Mouse (Mus musculus) T-helper 2 cell (primary cell): ENCODE results near the gene Tex19.2.
"Not testable (repeated sequence)": the region's sequence is repeated elsewhere in the genome, so short reads cannot be mapped to it uniquely, and the experiment has no call there.

Experiments
- in situ Hi-C: fragments of 300-600 bp; cut with MboI, MseI; formaldehyde crosslinking; loops from one replicate; pipeline ENCODE4 v1.15.1; 2025; ENCODE audit warnings: high pct_unique_total_duplicates

The Tex19.2 gene

DNA sequence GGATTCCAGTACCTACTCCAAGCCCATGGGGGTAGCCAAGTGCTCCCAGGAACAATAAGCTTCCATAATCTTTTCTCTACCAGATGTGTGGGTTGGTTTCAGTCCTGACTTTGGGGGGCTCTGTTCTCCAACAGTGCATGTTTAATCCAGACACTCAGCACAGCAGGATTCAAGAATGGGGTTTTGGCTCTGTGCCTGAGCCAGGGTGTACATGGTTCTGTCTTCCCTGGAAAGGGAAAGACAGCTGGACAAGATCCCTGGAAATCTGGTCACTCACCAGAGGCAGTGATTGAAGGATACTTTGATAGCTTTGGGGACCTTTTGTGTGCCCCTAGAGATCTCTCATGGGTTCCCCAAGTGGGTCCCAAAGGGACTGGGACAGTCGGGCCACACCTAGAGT lies 6.9 kb downstream of the Tex19.2 start:
- in situ Hi-C loops: loop anchor here (10.0 kb wide), 1 partner anchor 957 kb away; the partner anchor contains the start of gene Slc38a10

DNA sequence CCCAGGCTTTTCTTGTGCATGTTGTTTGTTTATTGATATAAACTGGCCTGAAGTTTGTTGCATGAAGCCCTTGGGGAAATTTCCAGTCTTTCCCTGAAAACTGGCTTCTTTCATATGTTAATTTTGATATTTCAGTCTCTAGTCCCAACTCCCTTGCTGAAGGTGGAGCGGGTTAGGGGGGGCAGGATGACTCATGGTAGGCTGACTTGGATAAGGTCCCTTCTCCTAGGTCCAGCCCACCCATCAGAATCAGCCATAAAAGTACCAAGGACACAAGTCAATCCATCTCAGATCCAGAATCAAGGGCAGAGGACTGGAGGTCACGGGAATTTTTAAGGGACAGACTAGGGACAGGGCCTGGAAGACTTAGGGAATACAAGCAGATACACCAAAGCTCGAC lies 7.4 kb downstream of the Tex19.2 start:
- in situ Hi-C loops: loop anchor here (10.0 kb wide), 1 partner anchor 956 kb away; the partner anchor contains the start of gene Slc38a10

GRCm38 (mm10) chr11:121109986-121110385 lies 8.5 kb downstream of the Tex19.2 start:
- in situ Hi-C loops: loop anchor here (10.0 kb wide), 1 partner anchor 955 kb away; the partner anchor contains the start of gene Slc38a10

DNA sequence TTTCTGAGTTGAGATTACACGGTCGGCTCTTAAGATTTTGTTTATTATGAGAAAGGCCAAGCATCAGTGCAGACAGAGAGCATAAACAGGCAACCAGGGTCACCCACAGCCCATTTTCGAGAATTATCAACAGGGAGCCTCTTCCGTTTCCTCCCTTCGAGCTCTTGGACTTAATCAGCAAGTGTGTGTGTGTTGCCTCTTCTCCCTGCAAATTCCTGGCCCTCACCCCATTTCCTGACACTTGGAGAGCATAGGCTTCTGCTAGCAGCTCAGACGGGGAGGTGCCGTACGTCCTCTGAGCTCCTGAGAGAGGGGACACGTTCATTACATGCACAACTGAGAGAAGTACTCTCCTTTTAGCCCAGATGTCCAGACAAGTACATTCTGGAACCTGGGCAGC lies 10.4 kb downstream of the Tex19.2 start:
- in situ Hi-C loops: no loop called here

DNA sequence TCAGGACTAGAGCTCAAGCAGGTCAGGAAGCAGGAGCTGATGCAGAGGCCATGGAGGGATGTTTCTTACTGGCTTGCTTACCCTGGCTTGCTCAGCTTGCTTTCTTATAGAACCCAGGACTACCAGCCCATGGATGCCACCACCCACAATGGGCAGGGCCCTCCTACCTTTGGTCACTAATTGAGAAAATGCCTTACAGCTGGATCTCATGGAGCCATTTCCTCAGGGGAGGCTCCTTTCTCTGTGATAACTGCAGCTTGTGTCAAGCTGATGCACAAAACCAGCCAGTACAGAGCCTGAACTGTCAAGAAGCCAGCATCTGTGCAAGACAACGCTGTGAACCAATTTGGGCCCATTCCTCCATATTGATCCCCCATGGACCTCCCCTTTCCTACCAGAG lies 11.2 kb downstream of the Tex19.2 start:
- in situ Hi-C loops: not testable (repeated sequence)

GRCm38 (mm10) chr11:121101124-121101805 lies 17.2 kb downstream of the Tex19.2 start:
- in situ Hi-C loops: no loop called here

- in situ Hi-C loops: no loop called here
These were observed 17.8 kb downstream of the Tex19.2 start for GRCm38 (mm10) chr11:121100692-121101091.

DNA sequence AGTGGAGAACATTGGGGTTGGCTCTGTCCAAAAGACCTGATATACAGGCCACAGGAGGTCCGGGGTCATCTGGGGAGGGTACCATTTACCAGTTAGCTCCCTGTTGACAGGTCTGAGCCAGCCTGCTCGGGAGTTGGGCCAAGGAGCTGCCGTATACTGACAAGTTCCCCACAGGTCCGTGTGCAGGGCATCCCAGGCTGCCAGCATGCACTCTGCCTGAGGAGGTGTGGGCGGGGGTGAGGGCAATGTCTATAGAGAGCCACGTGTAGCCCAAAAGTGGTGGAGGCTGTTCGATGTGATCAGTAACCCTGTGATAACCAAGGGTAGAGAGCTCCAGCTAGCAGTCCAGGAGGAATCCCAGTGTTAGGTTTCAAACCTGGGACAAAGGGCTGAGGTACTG lies 18.7 kb downstream of the Tex19.2 start:
- in situ Hi-C loops: no loop called here

GRCm38 (mm10) chr11:121092606-121093585 lies 25.6 kb downstream of the Tex19.2 start:
- in situ Hi-C loops: no loop called here

DNA sequence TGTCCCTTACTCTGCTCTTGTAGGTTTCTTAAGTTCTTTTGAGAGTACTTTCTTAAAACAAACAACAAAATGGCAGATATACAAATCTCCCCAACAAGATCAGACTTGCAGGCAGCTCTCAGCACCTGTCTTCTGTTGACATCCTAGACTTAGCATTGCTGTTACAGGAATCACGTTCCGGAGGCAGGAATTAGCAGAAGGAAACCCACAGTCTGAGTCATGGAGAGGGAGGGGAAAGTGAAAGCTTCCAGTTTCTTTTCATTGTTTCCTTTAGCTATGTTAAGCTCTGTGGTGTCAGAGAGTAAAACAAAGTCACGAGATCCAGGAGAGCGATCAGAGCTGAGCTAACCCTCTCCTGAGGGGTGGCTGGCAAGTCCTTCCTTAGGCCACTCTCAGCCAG lies 27.5 kb downstream of the Tex19.2 start:
- in situ Hi-C loops: no loop called here

DNA sequence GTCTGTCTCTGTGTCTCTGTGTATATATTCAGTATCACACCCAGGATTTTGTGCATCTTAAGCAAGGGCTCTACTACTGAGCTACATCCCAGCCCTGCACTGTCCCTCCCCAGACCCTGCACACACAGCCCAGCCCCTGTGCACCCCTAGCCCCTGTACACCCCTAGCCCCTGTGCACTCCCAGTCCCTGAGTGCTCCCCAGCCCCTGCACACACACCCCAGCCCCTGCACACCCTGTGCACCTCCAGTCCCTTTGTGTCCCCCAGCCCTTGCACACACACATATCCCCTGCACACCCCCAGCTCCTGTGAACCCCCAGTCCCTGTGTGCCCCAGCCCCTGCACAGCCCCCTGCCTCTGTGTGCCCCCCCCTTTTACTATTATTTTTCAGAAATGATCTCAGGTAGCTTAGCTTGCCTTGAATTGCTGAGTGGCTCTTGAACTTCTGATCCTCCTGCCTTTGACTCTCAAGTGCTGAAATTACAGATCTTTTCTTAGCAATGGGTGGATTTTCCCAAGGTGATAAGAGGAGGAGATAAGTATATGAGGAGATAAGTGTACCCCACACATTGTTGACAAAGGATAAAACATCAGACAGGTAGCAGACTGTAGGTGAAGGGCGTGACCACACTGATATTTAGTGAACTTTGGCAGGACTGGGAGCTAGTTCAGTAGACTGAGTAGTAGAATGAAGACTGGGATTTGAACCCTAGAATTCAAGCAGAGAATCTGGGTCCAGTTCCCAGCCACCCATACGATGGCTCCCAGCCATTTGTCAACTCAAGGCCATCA lies 28.5 kb downstream of the Tex19.2 start:
- in situ Hi-C loops: no loop called here

DNA sequence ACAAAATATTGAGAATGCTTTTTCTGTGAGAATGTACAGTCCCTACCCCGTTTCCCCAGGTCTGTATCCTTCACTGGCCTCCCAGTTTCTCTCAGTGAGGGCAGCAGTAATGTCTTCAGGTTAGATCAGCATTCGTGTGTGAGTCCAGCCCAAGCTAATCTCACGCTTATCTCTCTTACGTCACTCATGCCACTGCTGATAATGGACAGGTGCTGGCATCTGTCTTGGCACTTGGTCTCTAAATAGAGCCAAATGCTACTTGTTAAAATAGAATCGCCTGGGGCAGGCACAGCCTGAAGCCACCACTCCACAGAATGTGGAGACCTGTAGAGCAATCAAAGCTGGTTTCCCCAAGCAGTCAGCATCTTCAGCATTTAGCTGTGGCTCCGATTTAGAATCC lies 29.5 kb downstream of the Tex19.2 start:
- in situ Hi-C loops: no loop called here

DNA sequence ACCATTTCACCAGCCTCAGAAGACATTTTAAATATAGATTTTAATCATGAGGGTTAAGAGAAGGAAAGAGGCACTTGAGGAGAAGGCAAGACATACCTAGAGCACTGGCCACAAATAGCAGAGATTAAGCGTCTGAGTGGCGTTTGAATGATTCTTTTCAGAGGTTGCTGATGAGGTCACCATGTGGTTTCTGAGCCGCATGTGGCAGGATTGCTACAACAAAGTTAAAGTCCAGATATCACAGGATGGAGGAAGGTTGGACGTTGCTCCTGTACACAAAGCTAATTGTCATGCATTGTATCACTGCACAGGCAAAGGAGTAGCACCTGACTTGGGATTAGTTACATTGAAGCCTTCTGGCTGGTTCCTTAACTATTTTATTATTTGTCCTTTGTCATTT lies 32.2 kb downstream of the Tex19.2 start:
- in situ Hi-C loops: no loop called here

DNA sequence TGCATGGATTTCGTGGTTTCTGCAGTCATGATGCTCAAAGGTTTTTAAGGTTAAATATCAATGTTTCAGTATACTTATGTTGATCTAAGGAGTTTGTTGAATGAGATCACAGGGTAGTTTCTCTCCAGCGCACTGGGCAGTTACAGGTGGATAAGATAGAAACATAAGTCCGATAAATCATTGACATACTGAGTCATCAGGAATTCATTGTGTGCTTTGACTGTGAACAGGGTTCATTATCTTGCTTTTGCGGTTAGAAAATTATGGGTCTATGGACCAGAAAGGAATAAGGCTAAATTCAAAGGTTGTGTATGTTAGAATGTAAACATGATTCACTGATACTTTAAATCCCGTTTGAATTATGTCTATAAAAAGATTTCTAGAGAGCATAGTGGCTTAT lies 33.3 kb downstream of the Tex19.2 start:
- in situ Hi-C loops: no loop called here

GRCm38 (mm10) chr11:121082857-121083500 lies 35.5 kb downstream of the Tex19.2 start:
- in situ Hi-C loops: no loop called here

GRCm38 (mm10) chr11:121082250-121082649 lies 36.2 kb downstream of the Tex19.2 start:
- in situ Hi-C loops: no loop called here

- in situ Hi-C loops: no loop called here
These were observed 37.4 kb downstream of the Tex19.2 start, which contains the start of gene Sectm1a for GRCm38 (mm10) chr11:121081120-121081519. Sectm1a (minus strand) TSS chr11:121081220.

- in situ Hi-C loops: no loop called here
These were observed 38.1 kb downstream of the Tex19.2 start for GRCm38 (mm10) chr11:121080330-121080729.

DNA sequence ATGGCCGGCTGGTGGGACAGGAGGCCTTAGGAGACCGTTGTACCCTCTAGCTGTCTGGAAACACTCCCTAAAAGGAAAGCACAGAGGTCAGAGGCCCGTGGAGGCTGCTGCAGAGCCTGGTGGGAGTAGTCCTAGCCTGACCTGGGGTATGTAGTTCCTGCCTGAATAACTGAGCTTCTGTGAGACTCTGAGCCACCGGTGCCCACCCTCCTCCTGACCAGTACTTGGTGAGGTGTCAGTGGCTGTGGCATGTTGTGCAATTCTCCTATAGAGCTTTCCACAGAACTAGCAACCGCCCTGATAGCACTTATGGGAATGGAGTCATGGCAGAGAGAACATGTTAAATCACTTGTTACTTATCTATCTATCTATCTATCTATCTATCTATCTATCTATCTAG lies 42.8 kb downstream of the Tex19.2 start:
- in situ Hi-C loops: no loop called here

DNA sequence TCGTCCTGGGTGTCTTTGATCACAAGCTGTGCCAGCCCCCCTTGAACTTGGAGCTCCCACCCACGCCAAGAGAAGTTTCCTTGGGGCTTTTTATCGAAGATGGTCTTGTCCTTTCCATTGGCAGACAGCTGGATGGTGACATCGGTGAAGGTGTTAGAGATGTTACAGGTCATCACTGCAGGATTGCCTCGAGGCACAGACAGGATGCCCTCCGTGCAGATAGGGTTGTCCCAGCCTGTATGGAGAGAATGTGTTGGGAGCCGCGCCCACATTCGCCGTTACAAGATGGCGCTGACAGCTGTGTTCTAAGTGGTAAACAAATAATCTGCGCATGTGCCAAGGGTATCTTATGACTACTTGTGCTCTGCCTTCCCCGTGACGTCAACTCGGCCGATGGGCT lies 48.8 kb downstream of the Tex19.2 start:
- in situ Hi-C loops: not testable (repeated sequence)

DNA sequence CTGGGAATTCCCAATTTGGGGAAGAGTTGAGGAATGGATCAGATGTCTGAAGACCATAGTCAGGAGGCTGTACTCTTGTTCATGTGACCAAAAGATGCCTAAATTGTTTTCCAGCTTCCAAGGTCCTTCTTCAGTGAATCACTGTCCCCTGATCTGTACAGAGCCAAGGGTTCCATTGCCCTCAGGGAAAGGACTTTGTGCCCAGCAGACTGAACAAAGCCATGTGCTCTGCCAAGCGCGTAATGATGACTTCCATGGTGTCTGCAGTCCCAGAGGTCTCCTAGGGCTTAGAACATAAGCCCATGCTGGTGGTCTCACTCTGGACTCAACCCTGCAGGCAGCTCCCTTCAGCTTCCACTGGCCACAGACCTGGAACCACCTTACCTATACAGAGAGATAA lies 50.6 kb downstream of the Tex19.2 start:
- in situ Hi-C loops: no loop called here
